Mouse (Mus musculus): ENCODE measurements around the gene Runx2. TPM values are rescaled to one million over a fixed set of nuclear protein-coding genes. Genes with fewer than 3 reads are reported as not detected.

Gene Runx2
- polyA plus RNA-seq, 1 experiment from 2014 or later, result 1.2 TPM

- peak overlapping the region; percentile 91 for H3K4me3 ChIP-seq (ENCODE audit: low read length)
- H3K9ac ChIP-seq (ENCODE audit: low read length), result peak overlapping the region; percentile 99
- H3K4me2 ChIP-seq (ENCODE audit: low read depth, low read length), result peak overlapping the region; percentile 86
- H3K36me3 ChIP-seq (ENCODE audit: control insufficient read depth, insufficient read depth, low read length), result no peaks in the 10 kb centered on the region
- H3K27me3 ChIP-seq (ENCODE audit: control insufficient read depth, insufficient read depth, low read depth, low read length), result no peaks in the 10 kb centered on the region
- under 1% methylated on average over 32 of the region's 35 CpGs for WGBS
- ATAC-seq (ENCODE audit: low read depth), result peak; percentile 85
- H3K4me1 ChIP-seq (replicated peaks; ENCODE audit: control insufficient read depth, insufficient read depth, low read length), result peaks cover 10% of the 10 kb centered on the region
- H3K9me3 ChIP-seq (ENCODE audit: control insufficient read depth, low read length), result no peaks in the 10 kb centered on the region
- peak overlapping the region; percentile 86 for H3K27ac ChIP-seq (ENCODE audit: low read length)
Observed at GRCm38 (mm10) chr17:44777337-44777804, 37.2 kb downstream of the Runx2 start.

- H3K9ac ChIP-seq (ENCODE audit: low read length), result peak within 1 kb of the TSS; percentile 99
- 0% methylated on average over 33 of the region's 40 CpGs for WGBS
- peak within 1 kb of the TSS; percentile 86 for H3K27ac ChIP-seq (ENCODE audit: low read length)
- peaks cover 10% of the 10 kb centered on the region for H3K4me1 ChIP-seq (replicated peaks; ENCODE audit: control insufficient read depth, insufficient read depth, low read length)
- peak; percentile 97 for ATAC-seq (ENCODE audit: low read depth)
- no peaks in the 10 kb centered on the region for H3K36me3 ChIP-seq (ENCODE audit: control insufficient read depth, insufficient read depth, low read length)
- no peaks in the 10 kb centered on the region for H3K9me3 ChIP-seq (ENCODE audit: control insufficient read depth, low read length)
- no peaks in the 10 kb centered on the region for H3K27me3 ChIP-seq (ENCODE audit: control insufficient read depth, insufficient read depth, low read depth, low read length)
- H3K4me3 ChIP-seq (ENCODE audit: low read length), result peak within 1 kb of the TSS; percentile 91
- H3K4me2 ChIP-seq (ENCODE audit: low read depth, low read length), result peak within 1 kb of the TSS; percentile 86
Observed at GRCm38 (mm10) chr17:44776738-44777270, 37.8 kb downstream of the Runx2 start, which contains the start of gene Supt3. Supt3 (plus strand) TSS chr17:44777152.

GRCm38 (mm10) chr17:44772576-44772975 is 42.0 kb downstream of the Runx2 start:
- Histone ChIP-seq H3K27me3 (ENCODE audit: control insufficient read depth, insufficient read depth, low read depth, low read length) (no peaks in the 10 kb centered on the region), H3K4me2 (ENCODE audit: low read depth, low read length) (no peak overlapping the region), H3K36me3 (ENCODE audit: control insufficient read depth, insufficient read depth, low read length) (no peaks in the 10 kb centered on the region), H3K4me1 (replicated peaks; ENCODE audit: control insufficient read depth, insufficient read depth, low read length) (0 out of 2 replicates have a peak, but pooled peaks cover 3% of the 10 kb centered on the region), H3K9me3 (ENCODE audit: control insufficient read depth, low read length) (no peaks in the 10 kb centered on the region), H3K4me3 (ENCODE audit: low read length) (no peak overlapping the region), H3K27ac (ENCODE audit: low read length) (no peak overlapping the region), H3K9ac (ENCODE audit: low read length) (no peak overlapping the region)
- no peak for ATAC-seq (ENCODE audit: low read depth)
- WGBS, result 88% methylated on average over 2 of the region's 2 CpGs

- no peak for ATAC-seq (ENCODE audit: low read depth)
- Histone ChIP-seq H3K4me3 (ENCODE audit: low read length) (no peak overlapping the region), H3K9me3 (ENCODE audit: control insufficient read depth, low read length) (no peaks in the 10 kb centered on the region), H3K9ac (ENCODE audit: low read length) (no peak overlapping the region), H3K36me3 (ENCODE audit: control insufficient read depth, insufficient read depth, low read length) (no peaks in the 10 kb centered on the region), H3K4me2 (ENCODE audit: low read depth, low read length) (no peak overlapping the region), H3K4me1 (replicated peaks; ENCODE audit: control insufficient read depth, insufficient read depth, low read length) (no peaks in the 10 kb centered on the region), H3K27ac (ENCODE audit: low read length) (no peak overlapping the region), H3K27me3 (ENCODE audit: control insufficient read depth, insufficient read depth, low read depth, low read length) (no peaks in the 10 kb centered on the region)
- WGBS, result 78% methylated on average over 2 of the region's 2 CpGs
Observed at GRCm38 (mm10) chr17:44770871-44771270, 43.7 kb downstream of the Runx2 start.

GRCm38 (mm10) chr17:44768522-44768921 is 46.1 kb downstream of the Runx2 start:
- Histone ChIP-seq H3K27ac (ENCODE audit: low read length) (no peak overlapping the region), H3K4me1 (replicated peaks; ENCODE audit: control insufficient read depth, insufficient read depth, low read length) (no peaks in the 10 kb centered on the region), H3K4me2 (ENCODE audit: low read depth, low read length) (no peak overlapping the region), H3K9me3 (ENCODE audit: control insufficient read depth, low read length) (no peaks in the 10 kb centered on the region), H3K27me3 (ENCODE audit: control insufficient read depth, insufficient read depth, low read depth, low read length) (no peaks in the 10 kb centered on the region), H3K4me3 (ENCODE audit: low read length) (no peak overlapping the region), H3K9ac (ENCODE audit: low read length) (no peak overlapping the region), H3K36me3 (ENCODE audit: control insufficient read depth, insufficient read depth, low read length) (no peaks in the 10 kb centered on the region)
- 54% methylated on average over 5 of the region's 5 CpGs for WGBS
- ATAC-seq (ENCODE audit: low read depth), result no peak

- Histone ChIP-seq H3K36me3 (ENCODE audit: control insufficient read depth, insufficient read depth, low read length) (no peaks in the 10 kb centered on the region), H3K4me1 (replicated peaks; ENCODE audit: control insufficient read depth, insufficient read depth, low read length) (no peaks in the 10 kb centered on the region), H3K4me3 (ENCODE audit: low read length) (no peak overlapping the region), H3K4me2 (ENCODE audit: low read depth, low read length) (no peak overlapping the region), H3K27ac (ENCODE audit: low read length) (no peak overlapping the region; the same call in 1 of the 2 replicates), H3K9me3 (ENCODE audit: control insufficient read depth, low read length) (no peaks in the 10 kb centered on the region), H3K9ac (ENCODE audit: low read length) (no peak overlapping the region), H3K27me3 (ENCODE audit: control insufficient read depth, insufficient read depth, low read depth, low read length) (no peaks in the 10 kb centered on the region)
- 65% methylated on average over 1 of the region's 1 CpGs for WGBS
- ATAC-seq (ENCODE audit: low read depth), result peak; percentile 49; the same call in 1 of the 2 replicates
Observed at GRCm38 (mm10) chr17:44767375-44767774, 47.2 kb downstream of the Runx2 start.

GRCm38 (mm10) chr17:44766975-44767374 is 47.6 kb downstream of the Runx2 start:
- H3K4me1 ChIP-seq (replicated peaks; ENCODE audit: control insufficient read depth, insufficient read depth, low read length), result no peaks in the 10 kb centered on the region
- no peaks in the 10 kb centered on the region for H3K27me3 ChIP-seq (ENCODE audit: control insufficient read depth, insufficient read depth, low read depth, low read length)
- no peak for ATAC-seq (ENCODE audit: low read depth)
- 48% methylated on average over 2 of the region's 2 CpGs for WGBS
- no peaks in the 10 kb centered on the region for H3K36me3 ChIP-seq (ENCODE audit: control insufficient read depth, insufficient read depth, low read length)
- H3K9me3 ChIP-seq (ENCODE audit: control insufficient read depth, low read length), result no peaks in the 10 kb centered on the region
- H3K4me2 ChIP-seq (ENCODE audit: low read depth, low read length), result no peak overlapping the region
- H3K9ac ChIP-seq (ENCODE audit: low read length), result no peak overlapping the region
- H3K4me3 ChIP-seq (ENCODE audit: low read length), result no peak overlapping the region
- 0 out of 2 replicates have a peak overlapping the region, but pooled peaks have one; percentile 9 for H3K27ac ChIP-seq (ENCODE audit: low read length)

GRCm38 (mm10) chr17:44766318-44766717 is 48.3 kb downstream of the Runx2 start:
- no peak for ATAC-seq (ENCODE audit: low read depth)
- no peak overlapping the region for H3K27ac ChIP-seq (ENCODE audit: low read length)
- no peak overlapping the region for H3K9ac ChIP-seq (ENCODE audit: low read length)
- no peaks in the 10 kb centered on the region for H3K36me3 ChIP-seq (ENCODE audit: control insufficient read depth, insufficient read depth, low read length)
- H3K9me3 ChIP-seq (ENCODE audit: control insufficient read depth, low read length), result no peaks in the 10 kb centered on the region
- H3K4me1 ChIP-seq (replicated peaks; ENCODE audit: control insufficient read depth, insufficient read depth, low read length), result no peaks in the 10 kb centered on the region
- no peaks in the 10 kb centered on the region for H3K27me3 ChIP-seq (ENCODE audit: control insufficient read depth, insufficient read depth, low read depth, low read length)
- 77% methylated on average over 11 of the region's 11 CpGs for WGBS
- no peak overlapping the region for H3K4me2 ChIP-seq (ENCODE audit: low read depth, low read length)
- H3K4me3 ChIP-seq (ENCODE audit: low read length), result no peak overlapping the region

- Histone ChIP-seq H3K27ac (ENCODE audit: low read length) (no peak overlapping the region), H3K36me3 (ENCODE audit: control insufficient read depth, insufficient read depth, low read length) (no peaks in the 10 kb centered on the region), H3K27me3 (ENCODE audit: control insufficient read depth, insufficient read depth, low read depth, low read length) (peaks cover 4% of the 10 kb centered on the region; the same call in 1 of the 2 replicates), H3K4me2 (ENCODE audit: low read depth, low read length) (no peak overlapping the region), H3K4me1 (replicated peaks; ENCODE audit: control insufficient read depth, insufficient read depth, low read length) (no peaks in the 10 kb centered on the region), H3K9ac (ENCODE audit: low read length) (no peak overlapping the region), H3K4me3 (ENCODE audit: low read length) (no peak overlapping the region), H3K9me3 (ENCODE audit: control insufficient read depth, low read length) (no peaks in the 10 kb centered on the region; the same call in 1 of the 2 replicates)
- 74% methylated on average over 8 of the region's 8 CpGs for WGBS
- no peak for ATAC-seq (ENCODE audit: low read depth)
Observed at GRCm38 (mm10) chr17:44745378-44745777, 69.2 kb downstream of the Runx2 start.
